Mouse (Mus musculus) lung, embryonic 15.5 days (tissue): ENCODE data around the gene Foxp1. TPM values are rescaled to one million over a fixed set of nuclear protein-coding genes. Genes with fewer than 3 reads are reported as not detected.

ENCODE experiments used
- ATAC-seq: fragments of 200-750 bp; cut with Nextera tagmentation; 2 replicates; pipeline ENCODE4 v1.8.0; 2017; ENCODE audit warnings: moderate number of reproducible peaks, borderline replicate concordance; ENCODE audit not compliant: low FRiP score, low TSS enrichment; ENCODE audit errors: extremely low read depth
- H3K27ac ChIP-seq: fragments of 300-500 bp; sonication (generic); 2 replicates; pipeline ENCODE4 v1.5.1; 2015; ENCODE audit warnings: moderate library complexity, mild to moderate bottlenecking, inconsistent platforms
- H3K27me3 ChIP-seq: fragments of 300-500 bp; sonication (generic); 2 replicates; pipeline ENCODE4 v1.6.1; 2015; ENCODE audit warnings: inconsistent platforms
- H3K36me3 ChIP-seq: fragments of 300-500 bp; sonication (generic); 2 replicates; pipeline ENCODE4 v1.6.1; 2015; ENCODE audit warnings: inconsistent platforms
- H3K4me1 ChIP-seq: fragments of 300-500 bp; sonication (generic); 2 replicates; pipeline ENCODE4 v1.6.1; 2015; ENCODE audit warnings: inconsistent platforms
- H3K4me2 ChIP-seq: fragments of 300-500 bp; sonication (generic); 2 replicates; pipeline ENCODE4 v1.6.1; 2015; ENCODE audit warnings: inconsistent platforms, mild to moderate bottlenecking, moderate library complexity
- H3K4me3 ChIP-seq: fragments of 300-500 bp; sonication (generic); 2 replicates; pipeline ENCODE4 v1.5.1; 2015; ENCODE audit warnings: mild to moderate bottlenecking, inconsistent platforms
- H3K9ac ChIP-seq: fragments of 300-500 bp; sonication (generic); 2 replicates; pipeline ENCODE4 v1.6.1; 2015; ENCODE audit warnings: inconsistent platforms
- H3K9me3 ChIP-seq: fragments of 300-500 bp; sonication (generic); 2 replicates; pipeline ENCODE4 v1.6.1; 2016; ENCODE audit warnings: inconsistent platforms
- WGBS: fragments of 180-500 bp; shearing (Covaris S2); methylation state at CpG from one replicate; pipeline ENCODE4 v1.1.7; 2015; 5-methylcytosine and 5-hydroxymethylcytosine counted together
- polyA plus RNA-seq: library from polyadenylated mRNA; unstranded; fragments of >200 nt; fragmentation: Nextera tagmentation; extraction: Ambion mirVana; gene quantifications from 2 replicates; pipeline ENCODE4 v1.2.1, GENCODE M21; 2015

Foxp1 gene
- polyA plus RNA-seq, 1 experiment from 2014 or later = 109 TPM

DNA sequence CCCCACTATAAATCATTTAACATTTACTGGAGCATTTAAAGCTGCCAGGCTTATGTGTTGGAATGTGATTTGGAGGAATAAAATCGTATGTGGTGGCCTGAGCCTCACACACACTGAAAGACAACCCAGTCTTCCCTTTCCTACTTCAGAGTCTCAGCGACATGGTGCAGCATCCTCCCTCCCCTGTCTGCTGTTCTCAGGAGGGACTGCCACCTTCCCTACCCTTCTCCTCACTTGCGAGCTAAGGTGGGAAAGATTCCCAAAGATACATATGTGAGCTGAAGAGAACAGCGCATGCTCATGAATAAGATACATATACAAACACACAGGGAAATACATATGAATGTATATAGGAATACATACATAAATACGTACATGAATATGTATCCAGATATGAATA is 189.4 kb downstream of the Foxp1 start:
- no peak overlapping the region for H3K4me3 ChIP-seq
- ATAC-seq = no peak
- peaks cover 17% of the 10 kb centered on the region for H3K4me1 ChIP-seq
- no peaks in the 10 kb centered on the region for H3K27me3 ChIP-seq
- no peaks in the 10 kb centered on the region for H3K36me3 ChIP-seq
- no peaks in the 10 kb centered on the region for H3K9me3 ChIP-seq
- 77% methylated on average over 5 of the region's 5 CpGs for WGBS
- no peak overlapping the region for H3K27ac ChIP-seq
- no peak overlapping the region for H3K4me2 ChIP-seq
- H3K9ac ChIP-seq = no peak overlapping the region

DNA sequence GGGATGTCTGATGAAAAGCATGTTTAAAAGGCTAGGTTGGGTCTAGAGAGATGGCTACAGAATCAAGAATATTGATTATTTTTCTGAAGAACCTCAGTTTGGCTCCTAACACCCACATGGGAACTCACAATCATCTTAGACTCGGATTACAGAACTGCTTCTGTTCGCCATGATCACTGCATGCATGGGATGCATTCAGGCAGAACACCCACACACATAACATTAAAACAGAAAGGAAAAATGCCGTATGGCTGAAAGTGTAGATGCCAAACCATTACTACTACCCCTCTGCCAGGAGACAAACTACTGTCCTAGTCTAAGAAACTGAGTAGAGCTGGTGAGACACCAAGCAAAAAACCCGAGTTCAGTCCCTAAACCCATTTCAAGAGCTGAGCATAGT is 192.4 kb downstream of the Foxp1 start:
- Histone ChIP-seq H3K4me2 (no peak overlapping the region), H3K27me3 (no peaks in the 10 kb centered on the region), H3K9ac (no peak overlapping the region), H3K27ac (no peak overlapping the region), H3K9me3 (no peaks in the 10 kb centered on the region), H3K36me3 (no peaks in the 10 kb centered on the region), H3K4me1 (peaks cover 20% of the 10 kb centered on the region), H3K4me3 (no peak overlapping the region)
- 89% methylated on average over 4 of the region's 4 CpGs for WGBS
- ATAC-seq = no peak

DNA sequence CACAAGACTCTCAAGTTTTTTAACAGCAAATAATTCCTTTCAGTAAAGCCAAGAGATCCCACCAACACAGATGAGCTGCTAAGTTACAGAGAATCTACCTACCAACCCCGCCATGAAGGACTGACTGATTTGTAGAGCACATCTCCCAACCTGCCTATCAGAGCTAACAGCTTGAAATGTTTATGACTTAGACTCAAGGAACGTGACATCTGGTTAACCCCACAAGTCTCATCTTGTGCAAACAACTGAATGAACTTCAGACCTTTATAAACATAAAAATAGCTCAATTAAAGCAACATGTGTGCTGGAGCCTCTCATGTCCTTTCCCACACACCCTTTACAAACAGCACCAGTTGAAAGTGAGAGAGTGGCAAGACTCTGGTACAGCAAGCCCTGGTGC is 193.9 kb downstream of the Foxp1 start:
- no peak for ATAC-seq
- Histone ChIP-seq H3K4me1 (peaks cover 20% of the 10 kb centered on the region), H3K9me3 (no peaks in the 10 kb centered on the region), H3K4me2 (no peak overlapping the region), H3K4me3 (no peak overlapping the region), H3K36me3 (no peaks in the 10 kb centered on the region), H3K9ac (no peak overlapping the region), H3K27me3 (no peaks in the 10 kb centered on the region), H3K27ac (no peak overlapping the region)
- WGBS = 25% methylated on average over 2 of the region's 2 CpGs

DNA sequence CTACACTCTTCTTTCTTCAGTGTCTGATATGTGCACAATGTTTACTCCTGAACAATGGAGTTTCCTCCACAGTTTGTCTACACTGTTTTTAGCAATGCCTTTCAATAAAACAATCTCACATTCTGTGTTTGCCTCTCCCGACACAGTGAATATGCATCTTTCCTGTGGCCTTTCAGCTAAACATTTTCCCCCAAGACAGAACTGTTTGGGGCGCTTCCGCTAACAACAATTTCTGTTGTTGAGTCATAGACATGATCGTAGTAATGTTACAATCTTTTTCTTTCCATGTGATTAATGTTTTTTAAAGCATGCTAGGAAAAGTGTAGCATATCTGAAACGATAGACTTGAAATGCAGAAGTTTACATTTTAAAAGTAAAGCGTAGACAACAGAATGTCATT is 194.4 kb downstream of the Foxp1 start:
- Histone ChIP-seq H3K36me3 (no peaks in the 10 kb centered on the region), H3K4me3 (no peak overlapping the region), H3K4me1 (peaks cover 20% of the 10 kb centered on the region), H3K27me3 (no peaks in the 10 kb centered on the region), H3K9me3 (no peaks in the 10 kb centered on the region), H3K4me2 (no peak overlapping the region), H3K27ac (no peak overlapping the region), H3K9ac (no peak overlapping the region)
- 46% methylated on average over 6 of the region's 6 CpGs for WGBS
- no peak for ATAC-seq

DNA sequence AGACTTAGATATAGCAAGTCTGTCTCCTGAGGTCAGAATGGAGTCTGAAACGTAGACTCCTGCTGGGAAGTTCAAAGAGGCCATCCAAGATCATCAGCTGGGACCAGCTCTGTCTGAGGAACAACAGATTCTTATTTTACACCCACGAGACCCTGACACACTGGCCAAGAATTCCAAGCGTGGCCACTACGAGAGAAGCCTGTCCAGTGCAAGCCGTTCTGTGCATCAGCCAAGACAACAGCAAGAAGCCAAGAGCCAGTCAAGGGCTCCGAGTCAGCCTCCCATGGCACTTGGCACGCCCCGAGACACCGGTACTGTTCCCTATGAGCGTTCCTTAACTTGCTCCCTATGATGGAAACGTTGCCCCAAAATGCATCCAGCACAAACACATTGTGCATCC is 194.8 kb downstream of the Foxp1 start:
- Histone ChIP-seq H3K36me3 (no peaks in the 10 kb centered on the region), H3K9ac (no peak overlapping the region), H3K27me3 (no peaks in the 10 kb centered on the region), H3K4me2 (no peak overlapping the region), H3K4me3 (no peak overlapping the region), H3K4me1 (peaks cover 20% of the 10 kb centered on the region), H3K27ac (no peak overlapping the region), H3K9me3 (no peaks in the 10 kb centered on the region)
- no peak for ATAC-seq
- 58% methylated on average over 11 of the region's 11 CpGs for WGBS

DNA sequence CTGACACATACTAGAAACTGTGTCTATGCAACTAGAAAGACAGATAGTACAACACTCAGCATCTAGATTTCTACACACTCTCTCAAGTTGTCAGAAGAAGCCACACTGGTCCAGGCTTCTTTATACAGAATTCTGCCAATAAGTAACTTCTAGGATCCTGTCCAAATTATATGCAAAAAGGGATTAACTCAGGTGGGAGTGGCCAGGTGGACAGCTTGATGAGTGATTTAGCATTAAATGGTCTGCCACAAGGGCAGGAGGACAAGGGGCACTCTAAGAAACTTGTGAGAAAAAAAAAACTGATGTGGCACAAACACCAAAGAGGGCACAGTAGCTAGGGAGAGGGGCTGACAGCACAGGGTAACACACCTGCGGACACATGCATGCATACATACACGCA is 196.6 kb downstream of the Foxp1 start:
- H3K27me3 ChIP-seq = no peaks in the 10 kb centered on the region

DNA sequence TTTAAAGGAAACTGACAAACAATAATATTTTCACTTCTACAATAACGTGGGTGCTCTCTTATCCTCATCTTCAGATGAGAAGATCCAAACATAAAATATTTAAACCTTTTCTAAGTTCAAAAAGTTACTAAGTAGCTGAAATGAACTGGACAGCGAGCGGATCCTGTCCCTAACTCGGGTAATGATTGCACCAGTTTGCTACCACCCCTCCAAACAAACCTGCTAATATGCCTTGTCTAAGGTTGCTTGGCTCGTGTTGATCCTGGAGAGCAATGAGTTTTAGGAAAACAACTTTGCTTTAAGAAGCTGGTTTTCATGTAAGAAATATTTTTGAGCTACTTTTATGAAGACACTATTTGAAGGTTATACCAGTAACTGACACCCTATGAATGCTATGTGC is 197.1 kb downstream of the Foxp1 start:
- H3K27me3 ChIP-seq = no peaks in the 10 kb centered on the region

More for the DNA sequence above, 196.6 kb downstream of the Foxp1 start:
- H3K36me3 ChIP-seq = no peaks in the 10 kb centered on the region
- H3K4me2 ChIP-seq = no peak overlapping the region
- ATAC-seq = no peak
- peaks cover 20% of the 10 kb centered on the region for H3K4me1 ChIP-seq
- H3K9ac ChIP-seq = no peak overlapping the region
- no peak overlapping the region for H3K4me3 ChIP-seq
- no peak overlapping the region for H3K27ac ChIP-seq
- whole genome bisulfite sequencing = 88% methylated on average over 2 of the region's 2 CpGs
- no peaks in the 10 kb centered on the region for H3K9me3 ChIP-seq

DNA sequence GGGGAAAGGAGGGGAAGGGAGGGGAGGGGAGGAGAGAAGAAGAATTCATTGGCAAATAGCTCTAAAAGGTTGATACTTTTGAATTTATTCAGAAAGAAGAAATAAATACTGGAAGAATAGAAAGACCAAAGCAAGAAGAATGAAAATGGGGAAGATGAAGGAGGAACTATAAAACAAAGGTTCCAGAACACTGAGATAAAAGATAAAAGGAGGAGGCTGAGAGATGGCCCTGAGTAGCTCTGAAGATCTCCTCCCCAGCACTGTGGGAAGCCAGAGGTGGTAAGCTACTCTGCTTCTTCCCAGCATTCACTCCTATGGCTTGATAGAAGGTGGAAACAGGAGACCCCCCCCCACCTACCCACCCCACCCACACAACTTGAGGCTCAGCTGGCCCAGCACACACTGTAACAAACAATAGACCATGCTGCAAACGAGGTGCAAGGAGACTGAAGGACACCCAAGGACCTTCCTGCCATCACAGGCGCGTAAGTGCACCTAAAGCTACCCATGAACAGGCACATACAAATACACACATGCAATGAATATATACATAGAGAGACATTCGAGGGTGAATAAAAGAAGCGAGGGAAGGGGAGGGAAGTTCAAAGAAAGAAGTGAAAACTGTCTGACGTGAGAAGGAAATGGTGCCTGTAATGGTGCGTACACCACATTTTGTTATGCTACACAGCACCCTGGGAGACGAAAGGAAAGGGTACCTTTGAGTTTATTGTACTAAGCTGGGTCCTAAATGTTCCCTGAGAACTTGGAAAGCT is 200.2 kb downstream of the Foxp1 start:
- Histone ChIP-seq H3K4me2 (no peak overlapping the region), H3K4me3 (no peak overlapping the region), H3K9ac (no peak overlapping the region), H3K27ac (no peak overlapping the region), H3K27me3 (no peaks in the 10 kb centered on the region), H3K9me3 (no peaks in the 10 kb centered on the region), H3K36me3 (no peaks in the 10 kb centered on the region), H3K4me1 (peaks cover 2% of the 10 kb centered on the region; the same call in 1 of the 2 replicates)
- no peak for ATAC-seq
- WGBS = 73% methylated on average over 8 of the region's 8 CpGs

More for the DNA sequence above, 197.1 kb downstream of the Foxp1 start:
- 84% methylated on average over 5 of the region's 5 CpGs for WGBS
- Histone ChIP-seq H3K4me2 (no peak overlapping the region), H3K9ac (no peak overlapping the region), H3K27ac (no peak overlapping the region), H3K9me3 (no peaks in the 10 kb centered on the region), H3K36me3 (no peaks in the 10 kb centered on the region), H3K4me3 (no peak overlapping the region), H3K4me1 (peaks cover 20% of the 10 kb centered on the region)
- no peak for ATAC-seq

DNA sequence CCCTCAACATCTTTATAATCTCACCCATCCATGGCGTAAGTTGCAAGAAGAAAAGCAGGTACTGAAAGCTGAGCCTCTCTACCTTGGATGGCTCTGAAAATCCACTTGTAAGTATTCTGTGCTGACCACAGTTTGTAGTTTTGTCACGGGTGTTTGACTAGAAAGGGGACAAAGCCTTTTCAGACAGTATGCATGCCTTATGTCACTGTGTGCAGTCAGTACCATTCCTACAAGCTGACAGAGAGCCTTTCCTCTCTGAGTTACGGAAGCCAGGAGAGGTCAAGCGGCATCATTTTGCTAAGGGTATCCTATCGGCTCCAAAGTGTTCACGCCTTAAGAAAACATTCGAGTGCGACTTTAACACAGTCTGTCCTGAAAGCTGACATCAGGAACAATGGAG is 202.1 kb downstream of the Foxp1 start:
- 74% methylated on average over 8 of the region's 8 CpGs for WGBS
- ATAC-seq = no peak
- H3K27me3 ChIP-seq = no peaks in the 10 kb centered on the region
- H3K9ac ChIP-seq = no peak overlapping the region
- no peaks in the 10 kb centered on the region for H3K4me1 ChIP-seq
- no peak overlapping the region for H3K4me3 ChIP-seq
- no peak overlapping the region for H3K27ac ChIP-seq
- no peaks in the 10 kb centered on the region for H3K9me3 ChIP-seq
- H3K4me2 ChIP-seq = no peak overlapping the region
- H3K36me3 ChIP-seq = no peaks in the 10 kb centered on the region

DNA sequence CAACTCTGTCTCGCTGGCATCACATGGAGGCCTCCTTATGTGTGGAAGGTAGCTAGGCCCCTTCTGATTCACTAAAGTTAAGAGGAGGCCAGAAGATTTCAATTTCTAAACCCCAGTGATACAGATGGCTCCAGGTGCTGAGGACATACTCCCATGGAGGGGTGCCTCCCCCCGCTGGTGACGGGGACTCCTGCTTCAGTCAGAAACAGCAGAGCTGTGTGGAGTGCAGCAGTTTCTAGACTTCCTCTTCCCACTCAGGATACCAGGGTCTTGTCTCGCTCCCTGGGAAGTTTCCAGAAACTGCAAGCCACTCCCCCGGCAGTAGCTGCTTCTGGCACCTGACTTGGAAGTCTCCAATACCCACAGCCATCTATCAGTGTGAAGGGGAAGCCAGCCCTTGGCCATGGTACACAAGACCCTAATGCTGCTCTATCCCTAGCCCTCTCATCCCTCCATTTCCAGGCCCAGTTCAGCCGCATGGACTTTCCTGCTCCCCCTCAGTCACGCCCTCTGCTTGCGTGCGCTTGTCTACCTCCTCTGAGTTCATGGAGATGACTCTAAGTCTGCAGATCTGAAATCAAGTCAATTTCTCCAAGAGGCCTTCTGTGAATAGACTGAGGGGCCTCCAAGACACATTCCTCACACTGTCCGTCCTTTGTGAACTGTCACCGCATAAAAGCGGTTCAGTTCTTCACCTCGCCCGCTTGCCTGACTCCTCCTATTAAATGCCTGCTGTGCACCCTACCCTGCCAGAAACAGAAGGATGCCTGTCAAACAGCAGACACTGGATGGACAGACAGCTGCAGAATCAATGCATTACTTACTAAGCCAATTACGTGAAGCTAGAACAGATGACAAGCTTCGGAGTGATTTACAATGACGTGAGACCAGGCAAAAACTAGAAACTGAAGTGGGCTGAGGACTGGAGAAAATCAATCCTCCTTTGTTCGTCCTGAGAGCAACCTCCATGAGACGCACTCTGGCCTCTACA is 202.8 kb downstream of the Foxp1 start:
- 76% methylated on average over 19 of the region's 19 CpGs for WGBS
- Histone ChIP-seq H3K27me3 (no peaks in the 10 kb centered on the region), H3K9me3 (no peaks in the 10 kb centered on the region), H3K9ac (no peak overlapping the region), H3K4me3 (no peak overlapping the region), H3K4me1 (no peaks in the 10 kb centered on the region), H3K4me2 (no peak overlapping the region), H3K27ac (no peak overlapping the region), H3K36me3 (no peaks in the 10 kb centered on the region)
- ATAC-seq = no peak

DNA sequence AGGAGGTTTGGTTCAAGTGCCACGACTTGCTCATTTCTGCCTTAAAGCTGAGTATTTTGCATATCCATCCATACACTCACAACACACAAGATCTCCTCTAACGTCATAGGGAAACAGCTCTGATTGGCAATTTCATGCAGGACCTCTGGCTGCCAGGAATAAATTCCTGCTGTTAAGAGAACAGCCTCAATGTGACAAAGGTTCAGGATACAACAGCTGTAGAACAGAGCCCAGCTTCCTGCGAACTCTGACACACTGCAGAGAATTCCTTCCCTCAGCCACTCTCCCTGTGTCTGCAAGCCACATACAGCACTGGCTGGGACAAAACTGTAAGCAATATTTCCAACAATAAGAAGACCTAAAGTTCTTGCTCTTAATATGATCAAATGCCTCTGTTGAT is 207.8 kb downstream of the Foxp1 start:
- no peaks in the 10 kb centered on the region for H3K27me3 ChIP-seq
- H3K9ac ChIP-seq = no peak overlapping the region
- H3K36me3 ChIP-seq = no peaks in the 10 kb centered on the region
- H3K4me3 ChIP-seq = no peak overlapping the region
- H3K4me1 ChIP-seq = no peaks in the 10 kb centered on the region
- WGBS = 61% methylated on average over 3 of the region's 3 CpGs
- H3K27ac ChIP-seq = no peak overlapping the region
- H3K4me2 ChIP-seq = no peak overlapping the region
- H3K9me3 ChIP-seq = no peaks in the 10 kb centered on the region
- ATAC-seq = no peak

DNA sequence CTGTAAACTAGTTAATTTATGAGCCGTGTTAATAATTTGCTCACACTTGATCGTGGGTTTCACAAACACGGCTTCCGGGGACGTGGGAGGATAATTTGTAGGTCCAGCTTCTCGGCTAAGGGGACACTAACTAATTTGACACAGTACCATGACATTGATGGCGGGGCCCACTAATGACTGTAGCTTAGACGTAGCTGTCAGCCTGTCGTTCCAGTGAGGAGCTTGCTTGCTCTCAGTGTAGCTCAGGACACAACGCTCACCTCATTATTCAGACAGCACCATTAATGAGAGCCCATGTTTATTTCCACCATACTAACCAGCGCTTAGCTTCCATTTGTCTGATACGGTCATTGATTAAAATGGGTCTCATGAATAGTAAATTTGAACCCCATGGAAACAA is 212.0 kb downstream of the Foxp1 start:
- no peak overlapping the region for H3K27ac ChIP-seq
- H3K9me3 ChIP-seq = no peaks in the 10 kb centered on the region
- H3K4me1 ChIP-seq = no peaks in the 10 kb centered on the region
- H3K27me3 ChIP-seq = no peaks in the 10 kb centered on the region
- no peak overlapping the region for H3K9ac ChIP-seq
- H3K4me2 ChIP-seq = no peak overlapping the region
- H3K4me3 ChIP-seq = no peak overlapping the region
- whole genome bisulfite sequencing = 61% methylated on average over 12 of the region's 12 CpGs
- ATAC-seq = no peak
- no peaks in the 10 kb centered on the region for H3K36me3 ChIP-seq
